Mouse (Mus musculus): Measurements from ENCODE around the gene Farp2.
A peak's percentile ranks its signal among the peaks of the same experiment; 100 is the strongest.

Farp2 gene

GRCm38 (mm10) chr1:93563224-93563623, 51.3 kb downstream of the Farp2 start:
- no peak for DNase-seq (ENCODE audit: low spot score)

GRCm38 (mm10) chr1:93563649-93564048, 51.8 kb downstream of the Farp2 start:
- no peak for DNase-seq (ENCODE audit: low spot score)

GRCm38 (mm10) chr1:93564781-93565180, 52.9 kb downstream of the Farp2 start:
- DNase-seq (ENCODE audit: low spot score): no peak

- DNase-seq (ENCODE audit: low spot score): no peak
Observed at GRCm38 (mm10) chr1:93567013-93567412, 55.1 kb downstream of the Farp2 start.

GRCm38 (mm10) chr1:93567717-93568497, 56.0 kb downstream of the Farp2 start:
- DNase-seq (ENCODE audit: low spot score): no peak

GRCm38 (mm10) chr1:93577066-93577465, 65.2 kb downstream of the Farp2 start:
- no peak for DNase-seq (ENCODE audit: low spot score)

- DNase-seq (ENCODE audit: low spot score): no peak
Observed at GRCm38 (mm10) chr1:93577861-93578260, 66.0 kb downstream of the Farp2 start.

- DNase-seq (ENCODE audit: low spot score): no peak
Observed at GRCm38 (mm10) chr1:93581545-93581944, 69.7 kb downstream of the Farp2 start.

- no peak for DNase-seq (ENCODE audit: low spot score)
Observed at GRCm38 (mm10) chr1:93588346-93588745, 76.5 kb downstream of the Farp2 start.

- DNase-seq (ENCODE audit: low spot score): no peak
Observed at GRCm38 (mm10) chr1:93593960-93594359, 82.1 kb downstream of the Farp2 start.

GRCm38 (mm10) chr1:93595916-93596315, 84.0 kb downstream of the Farp2 start:
- DNase-seq (ENCODE audit: low spot score): no peak

GRCm38 (mm10) chr1:93602911-93603310, 91.0 kb downstream of the Farp2 start:
- no peak for DNase-seq (ENCODE audit: low spot score)

- no peak for DNase-seq (ENCODE audit: low spot score)
Observed at GRCm38 (mm10) chr1:93603921-93604320, 92.0 kb downstream of the Farp2 start.

GRCm38 (mm10) chr1:93607090-93608083, 95.5 kb downstream of the Farp2 start:
- no peak for DNase-seq (ENCODE audit: low spot score)

- no peak for DNase-seq (ENCODE audit: low spot score)
Observed at GRCm38 (mm10) chr1:93608696-93609245, 96.9 kb downstream of the Farp2 start.

GRCm38 (mm10) chr1:93609762-93610161, 97.9 kb downstream of the Farp2 start:
- DNase-seq (ENCODE audit: low spot score): no peak

GRCm38 (mm10) chr1:93618059-93618748, 106.3 kb downstream of the Farp2 start:
- DNase-seq (ENCODE audit: low spot score): peak; percentile 77

GRCm38 (mm10) chr1:93618948-93619347, 107.1 kb downstream of the Farp2 start:
- DNase-seq (ENCODE audit: low spot score): no peak

- DNase-seq (ENCODE audit: low spot score): no peak
Observed at GRCm38 (mm10) chr1:93624502-93624901, 112.6 kb downstream of the Farp2 start.

- no peak for DNase-seq (ENCODE audit: low spot score)
Observed at GRCm38 (mm10) chr1:93630796-93631195, 118.9 kb downstream of the Farp2 start.

GRCm38 (mm10) chr1:93632723-93633122, 120.8 kb downstream of the Farp2 start:
- DNase-seq (ENCODE audit: low spot score): no peak

GRCm38 (mm10) chr1:93634481-93634891, 122.6 kb downstream of the Farp2 start:
- peak; percentile 42 for DNase-seq (ENCODE audit: low spot score)
